Mouse (Mus musculus) cerebellum, adult 2 months (tissue): Measurements from ENCODE around the gene Zbtb12. TPM values are rescaled to one million over a fixed set of nuclear protein-coding genes. Genes with fewer than 3 reads are reported as not detected.

ENCODE experiments used
- DNase-seq, 2 experiments: peaks; one replicate each; pipeline ENCODE4 v3.0.0; 2021
- H3K27ac ChIP-seq: fragments of 200-500 bp; 2 replicates; pipeline ENCODE4 v1.5.1; 2012; ENCODE audit warnings: low read length, control low read depth, inconsistent platforms; ENCODE audit not compliant: insufficient read depth
- H3K27me3 ChIP-seq: fragments of 200-500 bp; 2 replicates; pipeline ENCODE4 v1.6.1; 2012; ENCODE audit warnings: inconsistent platforms, mild to moderate bottlenecking, low read length, moderate library complexity; ENCODE audit not compliant: control insufficient read depth, insufficient read depth
- H3K4me1 ChIP-seq: fragments of 200-500 bp; 2 replicates; pipeline ENCODE4 v1.6.1; 2011; ENCODE audit warnings: low read length; ENCODE audit not compliant: control insufficient read depth, insufficient read depth
- H3K4me3 ChIP-seq: fragments of 200-500 bp; replicated peaks from 2 replicates; pipeline ENCODE3; 2011; ENCODE audit warnings: mild to moderate bottlenecking, low read depth, low read length, control low read depth; ENCODE audit not compliant: insufficient read depth
- CTCF ChIP-seq: fragments of 200-500 bp; IDR thresholded peaks from 2 replicates; pipeline ENCODE4 v1.5.1; 2011; ENCODE audit warnings: low read depth, mild to moderate bottlenecking, control low read depth, low read length, moderate library complexity, borderline replicate concordance; ENCODE audit not compliant: insufficient read depth
- POLR2A ChIP-seq: fragments of 200-500 bp; IDR thresholded peaks from 2 replicates; pipeline ENCODE4 v1.6.1; 2011; ENCODE audit warnings: low read length, control low read depth, borderline replicate concordance; ENCODE audit not compliant: insufficient read depth
- WGBS: fragments of 180-500 bp; shearing (Covaris S2); methylation state at CpG from one replicate; pipeline ENCODE4 v1.1.7; 2018; 5-methylcytosine and 5-hydroxymethylcytosine counted together
- polyA plus RNA-seq: library from polyadenylated mRNA; depleted of rRNA; stranded (reverse); fragments of >200 nt; gene quantifications from 2 replicates; pipeline ENCODE4 v1.2.3, GENCODE M21; 2012

Gene Zbtb12
- polyA plus RNA-seq, 1 experiment = 8.2 TPM

DNA sequence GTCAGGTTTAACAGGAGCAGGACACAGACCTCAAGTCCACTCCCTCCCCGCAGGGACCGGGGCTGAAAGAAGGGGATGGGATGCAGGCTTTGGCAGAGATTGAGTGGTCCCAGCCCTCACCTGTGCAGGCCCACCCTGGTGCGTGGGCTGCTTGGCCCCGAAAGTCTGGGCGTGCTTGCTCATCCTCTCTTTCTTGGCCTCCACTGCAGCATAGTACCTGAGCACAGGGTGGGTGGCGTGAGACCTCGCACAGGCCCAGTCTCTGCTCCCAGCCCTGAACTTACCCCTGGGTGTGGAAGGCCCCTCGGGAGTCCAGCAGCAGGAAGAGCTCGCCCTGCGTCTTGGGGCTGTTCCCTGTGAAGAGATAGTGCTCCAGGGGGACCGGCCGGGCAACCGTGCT is 34.4 kb upstream of the Zbtb12 start:
- H3K27ac ChIP-seq = no peak overlapping the region
- no peak for DNase-seq
- H3K4me1 ChIP-seq = no peaks in the 10 kb centered on the region
- TF ChIP-seq CTCF (no peak), POLR2A (no peak)
- no peak overlapping the region for H3K4me3 ChIP-seq
- H3K27me3 ChIP-seq = no peaks in the 10 kb centered on the region
- WGBS = 94% methylated on average over 13 of the region's 13 CpGs

GRCm38 (mm10) chr17:34847192-34847591 is 32.1 kb upstream of the Zbtb12 start:
- no peaks in the 10 kb centered on the region for H3K27me3 ChIP-seq
- no peak overlapping the region for H3K4me3 ChIP-seq
- no peak for DNase-seq
- H3K4me1 ChIP-seq = no peaks in the 10 kb centered on the region
- TF ChIP-seq POLR2A (no peak), CTCF (no peak)
- 86% methylated on average over 6 of the region's 6 CpGs for WGBS
- H3K27ac ChIP-seq = no peak overlapping the region

- Histone ChIP-seq H3K4me3 (no peak overlapping the region), H3K27ac (no peak overlapping the region), H3K4me1 (no peaks in the 10 kb centered on the region), H3K27me3 (no peaks in the 10 kb centered on the region)
- TF ChIP-seq CTCF (no peak), POLR2A (no peak)
- WGBS = 94% methylated on average over 7 of the region's 7 CpGs
- no peak for DNase-seq
These were observed 31.7 kb upstream of the Zbtb12 start for GRCm38 (mm10) chr17:34847615-34848014.

- H3K4me1 ChIP-seq = no peaks in the 10 kb centered on the region
- TF ChIP-seq CTCF = no peak; the same call in 1 of the 2 replicates
- peak; percentile 53 for TF ChIP-seq POLR2A
- no peaks in the 10 kb centered on the region for H3K27me3 ChIP-seq
- peak; percentile 98 for DNase-seq
- H3K4me3 ChIP-seq = peak within 1 kb of the TSS; percentile 77
- peak within 1 kb of the TSS; percentile 35 for H3K27ac ChIP-seq
- under 1% methylated on average over 58 of the region's 65 CpGs for WGBS
These were observed 29.4 kb upstream of the Zbtb12 start, which contains the start of the genes Skiv2l and Nelfe for GRCm38 (mm10) chr17:34849722-34850516. TSS of gene Skiv2l (minus strand) at chr17:34850210. TSS of gene Nelfe (plus strand) at chr17:34850391.

DNA sequence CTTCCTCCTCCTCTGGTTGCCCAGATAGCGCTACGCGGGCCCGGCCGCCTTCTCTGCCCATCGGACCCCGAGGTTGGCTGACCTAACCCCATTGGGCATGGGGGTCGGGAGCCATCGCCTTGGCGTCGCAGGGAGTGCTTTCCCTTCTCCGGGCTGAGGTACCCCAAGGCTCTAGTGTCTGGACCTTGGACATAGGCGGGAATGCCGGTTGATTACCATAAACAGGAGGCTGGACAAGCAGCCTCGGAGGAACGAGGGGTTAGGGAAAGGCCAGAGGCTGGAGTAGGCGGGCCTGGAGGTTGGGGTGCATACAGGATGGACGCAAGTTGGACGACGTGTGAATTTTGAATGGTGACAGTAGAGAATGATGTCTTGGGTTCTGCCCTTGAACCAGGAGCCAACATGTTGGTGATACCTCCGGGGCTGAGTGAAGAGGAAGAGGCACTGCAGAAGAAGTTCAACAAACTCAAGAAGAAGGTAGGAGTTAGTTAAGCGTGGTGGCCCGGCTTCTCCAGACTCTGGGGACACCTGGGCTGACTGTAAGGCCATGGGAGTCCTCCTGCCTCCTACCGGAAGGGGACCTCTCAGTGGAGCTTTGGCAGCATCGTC is 28.7 kb upstream of the Zbtb12 start:
- Histone ChIP-seq H3K27me3 (no peaks in the 10 kb centered on the region), H3K4me1 (no peaks in the 10 kb centered on the region), H3K27ac (peak overlapping the region; percentile 35), H3K4me3 (peak overlapping the region; percentile 77)
- DNase-seq = no peak
- TF ChIP-seq CTCF (no peak), POLR2A (no peak)
- 1% methylated on average over 25 of the region's 25 CpGs for WGBS

DNA sequence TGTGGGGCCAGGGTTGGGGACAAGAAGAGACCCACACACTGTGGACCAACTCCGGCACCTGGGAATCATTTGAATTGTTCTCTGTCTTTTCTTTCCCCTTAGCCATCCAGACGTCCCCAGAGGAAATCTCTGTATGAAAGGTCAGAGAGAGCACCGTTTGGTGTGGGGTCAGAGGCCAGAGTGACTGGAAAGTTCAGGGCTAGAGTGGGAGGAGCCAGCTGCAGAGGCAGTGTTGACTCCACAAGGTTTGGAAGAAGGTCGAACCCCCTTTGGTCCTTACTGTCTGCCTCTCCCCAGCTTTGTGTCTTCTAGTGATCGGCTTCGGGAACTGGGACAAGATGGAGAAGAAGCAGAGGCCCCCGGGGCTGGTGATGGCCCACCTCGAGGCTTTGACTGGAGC is 25.8 kb upstream of the Zbtb12 start:
- Histone ChIP-seq H3K27ac (no peak overlapping the region), H3K4me3 (no peak overlapping the region), H3K27me3 (no peaks in the 10 kb centered on the region), H3K4me1 (no peaks in the 10 kb centered on the region)
- DNase-seq = no peak
- TF ChIP-seq CTCF (no peak), POLR2A (no peak)
- WGBS = 80% methylated on average over 8 of the region's 8 CpGs

DNA sequence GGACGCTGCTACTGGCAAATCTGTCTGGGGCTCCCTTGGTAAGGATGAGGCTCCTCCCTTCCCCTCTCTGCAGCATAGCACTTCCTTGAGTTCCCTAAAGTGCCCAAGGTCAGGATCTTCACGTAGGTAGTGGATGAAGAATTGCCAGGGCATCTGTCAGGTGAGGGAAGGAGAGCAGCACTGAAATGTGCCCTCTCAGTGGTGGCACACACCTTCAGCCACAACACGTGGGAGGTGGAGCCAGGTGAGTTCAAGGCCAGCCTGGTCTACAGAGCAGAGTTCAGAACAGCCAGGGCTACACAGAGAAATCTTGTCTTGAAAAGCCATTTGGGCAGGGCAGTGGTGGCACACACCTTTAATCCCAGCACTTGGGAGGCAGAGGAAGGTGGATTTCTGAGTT is 24.5 kb upstream of the Zbtb12 start:
- DNase-seq = no peak
- WGBS = 79% methylated on average over 3 of the region's 3 CpGs
- no peaks in the 10 kb centered on the region for H3K27me3 ChIP-seq
- H3K4me1 ChIP-seq = no peaks in the 10 kb centered on the region
- H3K27ac ChIP-seq = no peak overlapping the region
- no peak for TF ChIP-seq CTCF
- TF ChIP-seq POLR2A = no peak
- H3K4me3 ChIP-seq = no peak overlapping the region

DNA sequence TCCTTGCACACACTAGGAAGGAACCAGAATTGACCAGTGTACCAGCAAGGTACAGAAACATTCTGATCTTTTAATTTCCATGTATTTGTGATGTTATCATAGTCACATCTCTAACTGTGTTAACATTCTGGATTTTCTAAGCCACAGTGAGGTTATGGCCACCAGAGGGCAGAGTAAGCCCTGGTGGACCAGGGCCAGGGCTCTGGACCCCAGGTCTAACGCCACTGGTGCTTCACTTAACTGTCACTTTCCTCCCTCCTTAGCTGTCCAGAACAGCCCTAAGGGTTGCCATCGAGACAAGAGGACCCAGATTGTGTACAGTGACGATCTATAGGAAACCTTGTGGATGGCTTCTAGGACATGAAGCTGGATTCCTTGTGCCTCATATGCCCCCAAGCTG is 23.5 kb upstream of the Zbtb12 start:
- 12% methylated on average over 3 of the region's 3 CpGs for WGBS
- Histone ChIP-seq H3K4me3 (no peak overlapping the region), H3K27me3 (no peaks in the 10 kb centered on the region), H3K27ac (no peak overlapping the region), H3K4me1 (no peaks in the 10 kb centered on the region)
- TF ChIP-seq POLR2A = no peak
- peak; percentile 74 for TF ChIP-seq CTCF
- DNase-seq = peak in 1 of 2 experiments; percentile 40
